Mouse (Mus musculus): ENCODE results near the gene Dhx8. TPM values are rescaled to one million over a fixed set of nuclear protein-coding genes. Genes with fewer than 3 reads are reported as not detected.

The Dhx8 gene
- polyA plus RNA-seq, 1 experiment = 23.0 TPM

GRCm38 (mm10) chr11:101699991-101700390 is 32.7 kb upstream of the Dhx8 start:
- H3K4me3 ChIP-seq (ENCODE audit: insufficient read depth, low read length) = no peak overlapping the region
- H3K27ac ChIP-seq (ENCODE audit: insufficient read depth, low read length) = no peak overlapping the region
- TF ChIP-seq CTCF (IDR thresholded peaks at IDR 0.05; ENCODE audit: extremely low read depth, insufficient read depth, low read length) (no peak), POLR2A (IDR thresholded peaks at IDR 0.05; ENCODE audit: extremely low read depth, insufficient read depth, low read length) (no peak)
- peaks cover 1% of the 10 kb centered on the region; the same call in 1 of the 2 replicates for H3K4me1 ChIP-seq (ENCODE audit: control insufficient read depth, insufficient read depth, low read length)

- no peak overlapping the region for H3K4me3 ChIP-seq (ENCODE audit: insufficient read depth, low read length)
- peaks cover 1% of the 10 kb centered on the region; the same call in 1 of the 2 replicates for H3K4me1 ChIP-seq (ENCODE audit: control insufficient read depth, insufficient read depth, low read length)
- no peak for TF ChIP-seq POLR2A (IDR thresholded peaks at IDR 0.05; ENCODE audit: extremely low read depth, insufficient read depth, low read length)
- TF ChIP-seq CTCF (IDR thresholded peaks at IDR 0.05; ENCODE audit: extremely low read depth, insufficient read depth, low read length) = no peak
- peak overlapping the region; percentile 12; the same call in 1 of the 2 replicates for H3K27ac ChIP-seq (ENCODE audit: insufficient read depth, low read length)
These were observed 32.3 kb upstream of the Dhx8 start for GRCm38 (mm10) chr11:101700446-101700845.

- H3K4me1 ChIP-seq (ENCODE audit: control insufficient read depth, insufficient read depth, low read length) = no peaks in the 10 kb centered on the region
- H3K27ac ChIP-seq (ENCODE audit: insufficient read depth, low read length) = no peak overlapping the region
- no peak for TF ChIP-seq CTCF (IDR thresholded peaks at IDR 0.05; ENCODE audit: extremely low read depth, insufficient read depth, low read length)
- TF ChIP-seq POLR2A (IDR thresholded peaks at IDR 0.05; ENCODE audit: extremely low read depth, insufficient read depth, low read length) = no peak
- no peak overlapping the region for H3K4me3 ChIP-seq (ENCODE audit: insufficient read depth, low read length)
These were observed 28.6 kb upstream of the Dhx8 start for GRCm38 (mm10) chr11:101704081-101704480.

- no peak overlapping the region for H3K27ac ChIP-seq (ENCODE audit: insufficient read depth, low read length)
- no peak for TF ChIP-seq POLR2A (IDR thresholded peaks at IDR 0.05; ENCODE audit: extremely low read depth, insufficient read depth, low read length)
- no peak for TF ChIP-seq CTCF (IDR thresholded peaks at IDR 0.05; ENCODE audit: extremely low read depth, insufficient read depth, low read length)
- no peak overlapping the region for H3K4me3 ChIP-seq (ENCODE audit: insufficient read depth, low read length)
- H3K4me1 ChIP-seq (ENCODE audit: control insufficient read depth, insufficient read depth, low read length) = no peaks in the 10 kb centered on the region
These were observed 25.8 kb upstream of the Dhx8 start for GRCm38 (mm10) chr11:101706764-101707448.

- no peak overlapping the region for H3K4me3 ChIP-seq (ENCODE audit: insufficient read depth, low read length)
- H3K4me1 ChIP-seq (ENCODE audit: control insufficient read depth, insufficient read depth, low read length) = no peaks in the 10 kb centered on the region
- H3K27ac ChIP-seq (ENCODE audit: insufficient read depth, low read length) = no peak overlapping the region
- TF ChIP-seq CTCF (IDR thresholded peaks at IDR 0.05; ENCODE audit: extremely low read depth, insufficient read depth, low read length) = no peak
- no peak for TF ChIP-seq POLR2A (IDR thresholded peaks at IDR 0.05; ENCODE audit: extremely low read depth, insufficient read depth, low read length)
These were observed 24.2 kb upstream of the Dhx8 start for GRCm38 (mm10) chr11:101708482-101708881.

- Histone ChIP-seq H3K27ac (ENCODE audit: insufficient read depth, low read length) (no peak overlapping the region), H3K4me1 (ENCODE audit: control insufficient read depth, insufficient read depth, low read length) (no peaks in the 10 kb centered on the region), H3K4me3 (ENCODE audit: insufficient read depth, low read length) (no peak overlapping the region)
- TF ChIP-seq CTCF (IDR thresholded peaks at IDR 0.05; ENCODE audit: extremely low read depth, insufficient read depth, low read length) = no peak
- no peak for TF ChIP-seq POLR2A (IDR thresholded peaks at IDR 0.05; ENCODE audit: extremely low read depth, insufficient read depth, low read length)
These were observed 19.9 kb upstream of the Dhx8 start for GRCm38 (mm10) chr11:101712811-101713210.

GRCm38 (mm10) chr11:101714012-101714411 is 18.7 kb upstream of the Dhx8 start:
- no peak for TF ChIP-seq POLR2A (IDR thresholded peaks at IDR 0.05; ENCODE audit: extremely low read depth, insufficient read depth, low read length)

GRCm38 (mm10) chr11:101718324-101718723 is 14.4 kb upstream of the Dhx8 start:
- H3K4me1 ChIP-seq (ENCODE audit: control insufficient read depth, insufficient read depth, low read length) = no peaks in the 10 kb centered on the region
- no peak overlapping the region for H3K4me3 ChIP-seq (ENCODE audit: insufficient read depth, low read length)
- H3K27ac ChIP-seq (ENCODE audit: insufficient read depth, low read length) = no peak overlapping the region

More at GRCm38 (mm10) chr11:101714012-101714411, 18.7 kb upstream of the Dhx8 start:
- no peak overlapping the region for H3K4me3 ChIP-seq (ENCODE audit: insufficient read depth, low read length)
- no peak overlapping the region for H3K27ac ChIP-seq (ENCODE audit: insufficient read depth, low read length)
- no peaks in the 10 kb centered on the region for H3K4me1 ChIP-seq (ENCODE audit: control insufficient read depth, insufficient read depth, low read length)

GRCm38 (mm10) chr11:101719986-101720520 is 12.7 kb upstream of the Dhx8 start:
- Histone ChIP-seq H3K4me3 (ENCODE audit: insufficient read depth, low read length) (no peak overlapping the region), H3K4me1 (ENCODE audit: control insufficient read depth, insufficient read depth, low read length) (no peaks in the 10 kb centered on the region), H3K27ac (ENCODE audit: insufficient read depth, low read length) (no peak overlapping the region)
- no peak for TF ChIP-seq CTCF (IDR thresholded peaks at IDR 0.05; ENCODE audit: extremely low read depth, insufficient read depth, low read length)
- no peak for TF ChIP-seq POLR2A (IDR thresholded peaks at IDR 0.05; ENCODE audit: extremely low read depth, insufficient read depth, low read length)

More at GRCm38 (mm10) chr11:101718324-101718723, 14.4 kb upstream of the Dhx8 start:
- TF ChIP-seq CTCF (IDR thresholded peaks at IDR 0.05; ENCODE audit: extremely low read depth, insufficient read depth, low read length) (no peak), POLR2A (IDR thresholded peaks at IDR 0.05; ENCODE audit: extremely low read depth, insufficient read depth, low read length) (no peak)

GRCm38 (mm10) chr11:101725043-101725442 is 7.7 kb upstream of the Dhx8 start:
- H3K27ac ChIP-seq (ENCODE audit: insufficient read depth, low read length) = no peak overlapping the region
- H3K4me3 ChIP-seq (ENCODE audit: insufficient read depth, low read length) = no peak overlapping the region
- TF ChIP-seq CTCF (IDR thresholded peaks at IDR 0.05; ENCODE audit: extremely low read depth, insufficient read depth, low read length) (no peak), POLR2A (IDR thresholded peaks at IDR 0.05; ENCODE audit: extremely low read depth, insufficient read depth, low read length) (no peak)
- no peaks in the 10 kb centered on the region for H3K4me1 ChIP-seq (ENCODE audit: control insufficient read depth, insufficient read depth, low read length)

Measured in cortical plate, adult 2 months (tissue).